Mouse (Mus musculus) CD4-positive helper T cell, adult 2 months (primary cell): Measurements from ENCODE around the gene Dnaaf5.
A peak's percentile ranks its signal among the peaks of the same experiment; 100 is the strongest.

Experiments used
- DNase-seq: peaks from one replicate; pipeline ENCODE4 v3.0.0-alpha.2; 2012; ENCODE audit warnings: low read depth, missing footprints, low spot score

Gene Dnaaf5

DNA sequence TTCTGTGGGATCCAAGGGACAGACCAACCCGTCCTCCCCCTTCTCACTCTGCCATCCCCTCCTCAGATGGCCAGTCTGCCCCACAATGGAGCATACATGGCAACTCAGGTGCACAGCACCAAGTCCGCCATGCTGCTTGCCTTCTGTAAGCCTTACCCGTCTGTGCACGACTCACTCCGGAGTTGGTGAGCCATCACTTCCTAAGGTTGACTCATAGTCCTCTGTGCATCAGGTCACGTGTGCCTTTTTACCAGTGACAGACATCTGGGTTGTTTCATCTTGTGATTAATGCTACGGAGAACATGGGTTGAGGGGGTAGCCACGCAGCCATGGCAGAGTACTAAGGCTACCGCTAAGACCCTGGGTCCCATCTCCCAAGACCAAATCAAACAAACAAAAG lies 9.4 kb upstream of the Dnaaf5 start:
- DNase-seq, result no peak

DNA sequence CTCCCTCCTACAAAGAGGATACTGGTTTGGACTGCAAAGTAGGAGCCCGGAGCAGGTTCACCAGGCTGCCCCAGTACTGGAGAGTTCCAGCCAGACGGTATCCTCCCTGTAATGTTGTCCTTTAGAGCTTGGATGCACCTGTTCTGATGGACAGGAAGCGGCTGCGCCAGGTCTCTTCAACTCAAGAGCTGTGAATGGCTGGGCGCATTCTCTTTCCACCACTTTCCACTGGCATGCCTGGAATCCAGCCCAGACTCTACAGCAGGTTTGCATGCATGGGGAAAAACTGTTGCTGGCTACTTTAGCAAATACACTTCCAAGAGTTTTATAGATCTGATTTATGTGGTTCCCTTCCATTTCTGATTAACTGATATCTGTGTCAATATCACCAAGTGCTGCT lies 8.7 kb upstream of the Dnaaf5 start:
- DNase-seq, result no peak

DNA sequence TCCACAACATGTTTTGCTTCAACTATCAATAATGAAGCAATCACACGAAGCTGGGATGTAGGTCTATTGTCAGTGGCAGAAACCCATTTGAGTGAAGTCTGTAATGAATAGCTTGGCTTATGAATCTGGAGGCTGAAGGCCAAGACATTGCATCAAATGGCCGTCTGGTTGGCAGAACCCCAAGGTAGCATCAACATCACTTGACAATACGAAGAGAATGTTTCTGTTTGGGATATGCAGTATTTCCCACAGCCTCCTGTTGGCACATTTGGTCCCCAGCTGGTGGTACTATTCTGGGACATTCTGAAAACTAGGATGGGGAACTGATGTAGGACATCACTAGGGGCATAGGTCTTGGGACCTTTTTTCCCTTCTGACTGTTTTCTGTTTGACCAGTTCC lies 6.1 kb upstream of the Dnaaf5 start:
- no peak for DNase-seq

DNA sequence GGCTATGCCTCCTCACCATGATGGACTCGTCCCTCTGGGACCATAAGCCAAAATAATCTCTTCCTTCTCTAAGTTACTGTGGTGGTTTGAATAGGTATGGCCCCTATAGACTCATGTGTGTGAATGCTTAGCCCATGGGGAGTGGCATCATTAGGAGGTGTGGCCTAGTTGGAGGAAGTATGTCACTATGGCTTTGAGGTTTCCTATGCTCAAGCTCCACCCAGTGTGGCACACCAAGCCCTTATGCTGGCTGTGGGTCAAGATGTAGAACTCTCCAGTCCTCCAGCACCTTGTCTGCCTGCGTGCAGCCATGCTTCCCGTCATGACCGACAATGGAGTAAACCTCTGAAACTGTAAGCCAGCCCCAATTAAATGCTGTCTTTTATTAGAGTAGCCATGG lies 4.3 kb upstream of the Dnaaf5 start:
- no peak for DNase-seq

DNA sequence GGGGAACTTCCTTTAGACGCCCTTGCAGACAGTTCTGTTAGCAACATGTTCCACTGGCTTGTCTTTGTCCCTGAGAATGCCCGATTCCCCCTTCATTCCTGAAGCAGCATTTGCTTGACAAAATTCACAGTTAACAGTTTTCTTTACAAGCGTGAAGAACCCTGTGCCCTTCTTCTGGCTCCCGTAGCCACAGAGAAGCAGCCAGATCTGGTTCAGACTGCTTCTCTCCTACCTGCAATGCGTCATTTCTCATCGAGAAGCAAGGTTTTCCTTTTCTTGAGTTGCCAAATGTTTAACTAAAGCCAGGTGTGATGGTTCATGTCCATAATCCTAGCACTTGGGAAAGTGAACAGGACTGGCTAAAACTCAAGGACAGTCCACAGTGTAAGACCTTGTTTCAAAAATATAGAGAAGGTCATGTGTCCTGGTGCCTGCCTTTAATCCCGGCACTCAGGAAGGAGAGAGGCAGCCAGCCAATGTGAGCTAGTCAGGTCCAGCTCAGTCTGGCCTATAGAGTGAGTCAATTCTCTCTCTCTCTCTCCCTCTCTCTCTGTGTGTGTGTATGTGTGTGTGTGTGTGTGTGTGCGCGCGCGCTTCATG lies 3.4 kb upstream of the Dnaaf5 start:
- no peak for DNase-seq

DNA sequence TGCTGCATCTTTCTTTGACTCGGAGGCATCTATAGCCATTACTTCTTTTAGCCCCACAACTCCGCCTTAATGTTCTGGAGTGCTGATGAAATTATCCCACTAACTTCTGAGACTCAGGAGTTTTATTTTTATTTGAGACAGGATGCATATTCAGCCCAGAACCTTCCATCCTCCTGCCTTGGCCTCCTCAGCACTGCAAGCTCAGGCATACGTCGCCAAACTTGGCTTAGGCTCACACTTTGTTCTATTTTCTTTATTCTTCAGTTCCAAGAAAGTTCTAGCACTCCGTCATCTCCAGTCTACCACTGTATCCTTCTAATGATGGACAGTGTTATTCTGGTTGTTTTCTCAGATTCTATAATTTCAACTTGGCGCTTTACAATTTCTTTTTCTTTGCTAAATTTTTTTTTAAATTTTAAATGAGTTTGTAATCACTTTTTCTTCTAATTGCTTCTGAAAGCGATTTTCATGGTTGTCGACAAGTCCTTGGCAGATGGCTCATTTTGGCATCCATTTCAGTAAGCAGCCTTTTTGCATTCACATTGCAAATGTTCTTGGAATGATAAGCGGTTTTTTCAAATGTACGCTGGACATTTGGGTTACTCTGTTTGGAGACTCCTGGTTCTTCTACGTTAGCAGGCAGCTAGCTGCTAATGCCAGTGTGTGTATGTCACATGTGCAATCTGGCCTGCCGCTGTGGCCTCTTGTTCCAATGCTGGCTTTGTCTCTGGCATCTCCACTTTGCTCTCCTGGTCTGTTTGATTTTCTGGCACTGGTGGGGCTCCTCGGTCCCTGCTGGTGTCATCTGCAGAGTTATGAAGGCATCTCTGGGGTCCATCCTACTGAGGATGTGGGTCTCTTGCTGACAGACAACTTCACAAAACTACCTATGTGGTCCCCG lies 2.6 kb upstream of the Dnaaf5 start:
- no peak for DNase-seq

DNA sequence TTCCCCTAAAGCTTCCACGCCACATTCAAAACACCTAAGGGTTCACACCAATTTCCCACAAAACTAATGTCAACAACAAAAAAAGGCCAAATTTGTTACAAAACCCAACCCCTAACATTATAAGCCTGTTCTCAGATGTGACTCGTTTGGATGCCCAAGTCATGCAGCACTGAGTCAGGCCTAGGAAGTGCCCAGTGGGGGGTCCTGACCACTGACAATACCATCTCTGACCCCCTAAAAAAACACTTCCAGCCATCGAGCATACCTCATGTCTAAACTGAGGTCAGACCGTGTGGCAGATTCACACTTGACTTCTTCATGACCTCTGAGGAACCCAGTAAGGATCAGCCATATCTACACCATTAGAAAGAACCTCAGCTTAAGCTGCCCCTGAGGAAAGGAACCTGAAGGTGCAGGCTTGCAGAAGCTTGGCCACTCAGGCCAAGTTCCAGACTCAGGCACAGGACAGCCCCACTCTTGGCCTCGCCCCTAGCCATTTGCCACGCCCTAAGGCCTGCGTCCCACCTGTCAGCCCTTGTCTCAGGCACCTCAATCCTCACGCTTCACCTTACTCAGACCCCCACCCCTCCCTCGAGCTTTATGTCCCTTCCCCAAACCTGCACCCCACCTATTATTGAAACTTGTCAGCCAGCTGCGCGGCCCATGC lies 884 bp upstream of the Dnaaf5 start:
- DNase-seq, result no peak

DNA sequence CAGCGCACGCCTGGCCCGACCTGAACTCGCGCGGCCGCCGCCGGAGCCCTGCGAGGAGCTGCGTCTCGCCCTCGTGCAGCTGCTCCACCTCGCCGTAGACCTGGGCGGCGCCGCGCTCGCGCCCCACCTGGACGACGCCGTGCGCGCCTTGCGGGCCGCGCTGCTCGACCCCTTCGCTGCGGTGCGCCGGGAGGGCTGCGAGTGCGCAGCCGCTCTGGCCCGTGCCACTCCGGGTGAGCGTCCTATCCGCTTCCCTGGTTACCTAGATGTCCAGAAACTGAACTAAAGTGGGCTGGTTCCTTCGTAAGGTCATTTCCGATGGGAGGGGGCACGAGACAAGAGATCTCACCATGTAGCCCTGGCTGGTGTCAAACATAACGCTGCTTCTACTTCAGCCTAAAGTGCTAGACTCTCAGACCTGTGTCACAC lies 594 bp downstream of the Dnaaf5 start:
- DNase-seq, result peak; percentile 61

DNA sequence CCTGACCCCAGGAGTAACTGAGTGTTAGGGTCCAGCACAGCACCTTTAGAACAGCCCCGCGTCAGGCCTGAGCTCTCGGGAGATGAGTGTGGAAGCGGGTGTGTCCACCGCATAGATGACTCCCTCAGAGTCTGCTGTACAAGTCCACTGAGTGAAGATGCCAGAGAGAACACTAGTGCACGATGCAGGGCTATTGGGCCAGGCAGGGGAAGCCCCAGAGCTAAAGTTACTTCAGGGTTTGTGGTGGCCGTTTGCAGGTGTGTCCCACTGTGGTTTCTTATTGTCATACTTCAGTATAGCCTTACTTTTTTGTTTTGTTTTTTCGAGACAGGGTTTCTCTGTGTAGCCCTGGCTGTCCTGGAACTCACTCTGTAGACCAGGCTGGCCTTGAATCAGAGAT lies 10.9 kb downstream of the Dnaaf5 start:
- no peak for DNase-seq

DNA sequence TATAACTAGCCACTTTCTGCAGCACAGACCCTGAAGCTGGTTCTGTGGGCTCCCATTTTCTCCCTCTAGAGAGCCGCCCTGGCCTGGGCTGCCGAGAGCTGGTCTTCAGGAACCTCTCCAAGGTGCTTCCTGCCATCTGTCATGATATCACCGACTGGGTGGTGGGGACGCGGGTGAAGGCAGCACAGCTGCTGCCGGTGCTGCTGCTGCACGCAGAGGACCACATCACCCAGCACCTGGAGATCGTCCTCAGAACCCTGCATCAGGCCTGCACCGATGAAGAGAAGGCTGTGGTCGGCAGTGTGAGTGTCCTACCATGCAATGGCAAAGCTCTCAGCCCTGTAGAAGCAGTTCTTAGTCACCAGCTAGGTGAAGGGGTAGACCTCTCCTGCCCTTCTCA lies 11.6 kb downstream of the Dnaaf5 start:
- DNase-seq, result no peak

DNA sequence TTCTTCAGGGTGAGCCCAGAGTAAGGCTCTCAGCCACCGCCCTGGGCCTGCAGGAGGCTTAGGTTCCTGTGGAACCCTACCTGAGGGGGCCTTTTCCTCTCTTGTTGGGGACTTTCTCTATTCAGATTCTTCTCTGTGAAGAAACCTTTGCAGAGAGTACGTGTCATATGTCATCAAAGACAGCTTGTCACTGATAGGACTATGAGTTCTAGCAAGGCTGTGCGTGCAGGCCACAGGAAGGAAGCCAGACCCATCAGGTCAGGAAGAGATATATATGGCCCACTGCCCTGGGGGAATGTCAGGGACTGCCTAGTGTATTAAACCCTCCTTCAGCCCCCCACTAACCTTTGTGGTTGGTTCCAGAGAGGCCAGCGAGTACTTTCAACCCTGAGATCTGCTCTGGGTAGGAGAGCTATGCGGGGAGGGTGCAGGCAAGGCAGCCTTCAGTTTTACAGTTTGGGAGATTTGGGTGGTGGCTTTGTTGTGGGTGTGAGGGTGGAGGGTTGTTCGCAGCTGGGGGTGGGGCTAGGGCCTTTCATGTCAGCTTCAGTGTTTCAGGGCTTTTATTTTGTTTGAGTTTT lies 16.8 kb downstream of the Dnaaf5 start:
- DNase-seq, result peak; percentile 89

DNA sequence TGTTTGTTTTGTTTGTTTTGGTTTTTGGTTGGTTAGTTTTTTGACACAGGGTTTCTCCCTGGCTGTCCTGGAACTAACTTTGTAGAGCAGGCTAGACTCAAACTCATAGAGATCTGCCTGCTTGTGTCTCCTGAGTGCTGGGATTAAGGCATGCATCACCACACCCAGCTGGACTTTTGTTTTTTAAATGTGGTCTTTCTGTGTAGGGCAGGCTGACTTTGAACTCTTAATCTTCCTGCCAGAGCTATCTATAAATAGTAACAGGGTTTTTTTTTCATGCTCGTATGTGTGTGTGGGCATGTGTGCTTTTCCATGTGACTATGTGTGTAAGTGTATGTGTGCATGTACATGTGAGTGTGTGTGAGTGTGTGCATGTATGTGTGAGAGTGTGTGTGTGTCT lies 17.5 kb downstream of the Dnaaf5 start:
- DNase-seq, result peak; percentile 49

DNA sequence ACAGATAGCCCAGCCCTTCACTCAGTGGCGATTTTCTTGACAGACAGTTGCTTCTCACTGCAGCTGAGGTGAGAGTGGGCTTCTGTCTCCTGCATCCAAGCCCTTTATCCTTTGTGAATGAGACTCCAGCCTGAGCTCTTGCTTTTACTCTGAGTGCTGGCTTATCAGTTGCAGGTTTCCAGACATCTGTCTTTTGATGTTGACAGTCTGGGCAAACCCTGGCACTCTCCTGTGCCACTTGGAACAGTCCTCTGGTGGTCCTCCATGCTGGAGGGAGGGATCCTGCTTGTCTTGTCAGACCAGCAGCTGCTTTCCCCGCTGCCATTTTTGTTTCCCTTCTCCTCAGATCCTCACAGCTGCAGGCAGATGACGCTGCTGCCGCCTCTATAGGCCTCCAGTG lies 21.9 kb downstream of the Dnaaf5 start:
- DNase-seq, result no peak

DNA sequence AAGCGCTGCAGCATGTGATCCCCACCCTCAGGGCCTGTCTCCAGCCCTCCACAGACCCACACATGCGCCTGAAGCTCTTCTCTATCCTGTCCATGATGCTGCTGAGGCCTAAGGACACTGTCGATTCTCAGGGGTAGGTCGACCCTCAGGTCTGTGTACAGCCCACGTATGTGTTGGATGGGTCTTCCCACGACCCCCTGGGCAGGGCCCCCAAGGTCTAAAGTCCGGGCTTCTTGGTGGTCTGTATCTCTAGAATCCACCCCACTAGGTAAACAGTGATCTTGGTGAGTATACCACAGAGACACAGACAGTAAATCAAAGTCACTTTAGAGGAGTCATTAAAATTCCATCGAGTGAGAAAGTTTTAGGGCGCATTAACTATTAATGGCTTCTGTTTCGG lies 24.1 kb downstream of the Dnaaf5 start:
- no peak for DNase-seq

DNA sequence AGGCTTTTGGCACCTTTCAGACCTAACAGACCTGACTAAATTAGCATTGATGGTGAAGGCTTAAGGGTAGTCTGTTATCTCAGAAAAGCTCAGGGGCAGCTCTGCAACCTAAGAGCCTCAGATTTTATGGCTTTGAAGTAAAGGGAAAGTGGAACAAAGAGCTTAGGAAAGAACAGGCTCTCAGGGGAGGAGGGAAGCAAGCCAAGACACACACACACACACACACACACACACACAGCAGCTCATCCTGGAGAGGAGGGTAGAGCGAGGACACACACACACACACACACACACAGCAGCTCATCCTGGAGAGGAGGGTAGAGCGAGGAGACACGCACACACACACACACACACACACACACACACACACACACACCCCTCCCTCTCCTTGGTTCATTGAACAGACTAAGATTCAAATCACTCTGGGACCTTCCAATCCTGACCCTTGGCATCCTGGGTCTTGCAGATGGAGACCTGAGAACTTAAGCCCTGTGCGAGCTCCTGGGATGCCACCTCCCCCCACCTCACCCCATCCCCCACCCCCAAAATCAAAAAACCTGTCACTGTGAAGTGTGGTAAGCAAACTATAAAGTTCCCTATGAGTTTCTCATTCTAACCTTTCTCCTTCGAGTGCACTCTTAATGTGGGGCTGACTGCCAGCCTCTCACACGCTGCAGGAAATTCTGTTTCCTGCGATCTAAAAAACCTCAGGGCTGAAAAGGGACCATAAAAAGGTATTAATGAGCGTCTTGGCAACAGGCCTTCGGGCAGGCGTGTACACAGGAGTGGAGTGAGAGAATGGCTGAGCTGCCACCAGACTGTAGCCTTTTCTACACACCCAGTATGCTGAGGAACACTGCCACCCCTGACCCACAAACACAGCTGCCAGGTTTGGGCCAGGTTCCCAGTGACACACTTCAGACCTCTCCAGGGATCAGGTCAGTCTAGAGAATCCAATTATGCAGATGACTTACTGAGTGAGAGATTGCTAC lies 24.8 kb downstream of the Dnaaf5 start:
- peak; percentile 62 for DNase-seq

DNA sequence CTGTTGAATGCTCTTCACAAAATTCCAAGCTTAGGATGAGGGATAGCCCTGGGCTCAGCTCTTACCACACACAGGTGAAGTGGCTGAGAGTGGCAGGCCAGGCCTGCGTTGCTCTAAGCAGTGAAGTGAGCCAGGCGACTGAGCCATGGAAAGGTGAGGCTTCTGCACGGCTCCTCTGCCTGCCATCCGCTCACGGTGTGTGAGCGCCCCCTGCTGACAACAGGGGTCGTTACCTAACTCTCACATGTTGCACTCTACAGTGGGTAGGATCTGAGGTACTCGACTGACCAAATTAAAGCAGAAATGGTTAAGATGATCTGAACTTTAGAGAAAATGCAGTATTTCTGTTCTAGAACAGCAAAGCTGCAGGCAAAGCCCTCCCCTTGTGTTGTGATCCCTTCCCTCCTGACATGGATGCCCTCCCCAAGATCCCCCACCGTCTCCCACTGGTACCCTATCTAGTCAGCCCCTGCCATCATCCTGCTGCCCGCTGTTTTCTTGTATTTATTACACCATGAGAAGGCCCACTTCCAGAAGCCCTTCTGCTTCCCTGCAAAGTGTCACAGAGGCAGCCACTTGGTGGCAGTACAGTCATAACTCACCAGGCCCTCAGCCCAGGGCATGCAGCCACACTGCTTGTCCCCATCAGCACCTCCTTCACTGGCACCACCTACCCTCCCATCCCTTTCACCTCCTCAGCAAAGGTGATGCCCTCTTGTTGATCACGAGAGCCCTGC lies 29.0 kb downstream of the Dnaaf5 start:
- peak; percentile 84 for DNase-seq

DNA sequence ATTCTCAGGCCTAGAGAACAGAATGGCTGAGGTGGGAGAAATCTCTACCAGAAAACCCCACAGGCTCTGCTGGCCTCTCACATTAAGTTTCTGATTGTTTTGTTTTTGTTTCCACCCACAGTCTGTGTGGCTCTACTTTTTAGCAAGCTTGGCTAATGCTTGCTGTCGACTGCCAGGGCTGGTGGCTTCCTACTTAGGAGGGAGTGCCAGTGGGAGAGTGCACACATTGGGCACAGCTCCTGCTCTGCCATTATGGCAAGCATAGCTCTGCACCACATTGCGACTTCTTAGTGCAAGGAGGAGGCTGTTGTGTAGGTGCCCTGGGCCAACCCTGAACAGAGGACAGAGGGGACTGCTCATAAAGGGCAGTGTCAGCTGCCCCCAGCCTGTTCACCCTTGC lies 33.1 kb downstream of the Dnaaf5 start:
- DNase-seq, result no peak

DNA sequence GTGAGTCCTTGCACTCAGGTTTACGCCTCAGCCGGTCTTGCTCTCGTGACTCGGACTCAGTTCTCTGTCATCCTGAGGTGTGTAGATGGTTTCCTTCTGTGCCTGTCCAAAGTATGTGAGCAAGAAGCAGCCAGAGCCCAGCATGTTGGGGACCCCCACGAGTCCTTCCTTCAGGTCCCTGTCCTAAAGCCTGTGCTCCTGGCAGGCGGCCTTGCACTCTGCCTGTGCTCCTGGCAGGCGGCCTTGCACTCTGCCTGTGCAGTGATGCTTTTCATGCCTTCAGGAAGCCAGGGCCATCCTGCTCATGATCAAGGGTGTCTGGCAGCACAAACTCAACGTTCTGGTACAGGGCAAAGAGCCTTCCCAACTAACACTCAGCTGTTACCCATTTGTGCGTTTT lies 33.6 kb downstream of the Dnaaf5 start:
- DNase-seq, result no peak

DNA sequence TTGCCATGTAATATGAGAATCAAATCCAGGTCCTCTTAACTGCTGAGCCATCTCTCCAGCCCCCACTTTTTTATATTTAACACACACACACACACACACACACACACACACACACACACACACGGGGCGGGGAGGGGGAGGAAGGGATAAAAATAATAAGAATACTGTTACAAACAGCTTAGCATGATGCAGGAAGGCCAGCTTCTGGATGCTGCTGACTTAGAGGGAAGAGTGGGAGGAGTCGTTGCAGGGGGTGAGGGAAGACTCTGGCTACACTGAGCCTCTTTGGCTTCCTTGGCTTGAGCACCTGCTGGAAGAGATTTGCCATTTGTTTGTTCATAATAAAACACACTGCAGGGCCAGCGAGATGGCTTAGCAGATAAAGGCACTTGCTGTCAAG lies 34.9 kb downstream of the Dnaaf5 start:
- DNase-seq, result no peak

DNA sequence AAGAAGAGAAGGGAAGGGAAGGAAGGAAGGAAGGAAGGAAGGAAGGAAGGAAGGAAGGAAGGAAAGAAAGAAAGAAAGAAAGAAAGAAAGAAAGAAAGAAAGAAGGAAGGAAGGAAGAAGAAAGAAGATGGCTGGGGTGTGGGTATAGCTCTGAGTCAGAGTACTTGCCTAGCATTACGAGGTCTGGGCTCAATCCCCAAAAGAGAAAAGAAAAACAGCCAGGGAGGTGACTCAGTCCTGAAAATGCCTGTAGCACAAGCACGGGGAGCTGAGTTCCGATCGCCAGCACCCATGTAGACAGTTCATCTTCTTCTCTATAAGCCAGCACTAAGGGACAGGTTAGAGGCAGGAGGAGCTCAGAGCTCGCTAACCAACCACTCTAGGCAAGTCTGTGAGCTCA lies 39.7 kb downstream of the Dnaaf5 start:
- no peak for DNase-seq
